Mouse (Mus musculus) MEL (cell line): ENCODE data around the gene Tspan13. TPM values are rescaled to one million over a fixed set of nuclear protein-coding genes. Genes with fewer than 3 reads are reported as not detected.

Experiments used
- DNase-seq: peaks from one replicate; pipeline ENCODE4 v3.0.0; 2011; ENCODE audit warnings: low read depth, low spot score
- H3K27ac ChIP-seq: 2 replicates; pipeline ENCODE4 v1.5.1; 2012; ENCODE audit warnings: low read depth, mild to moderate bottlenecking, control low read depth, low read length, moderate library complexity; ENCODE audit not compliant: control insufficient read depth
- H3K27me3 ChIP-seq, 2 experiments: fragments of 150-350 bp in 1 of 2; sonication (generic) in 1 of 2; 2 replicates each; pipeline ENCODE4 v1.6.1; 2012; ENCODE audit warnings: low read length in 2 of 2, mild to moderate bottlenecking in 2 of 2, improper control_type of control experiment in 1 of 2, moderate library complexity in 1 of 2; ENCODE audit not compliant: insufficient read depth in 2 of 2, control insufficient read depth in 1 of 2
- H3K36me3 ChIP-seq, 2 experiments: 2 replicates each; pipeline ENCODE4 v1.6.1; 2012 to 2014; ENCODE audit warnings: low read length in 2 of 2, improper control_type of control experiment in 1 of 2, inconsistent platforms in 1 of 2, mild to moderate bottlenecking in 1 of 2; ENCODE audit not compliant: insufficient read depth in 2 of 2, control insufficient read depth in 1 of 2
- H3K4me1 ChIP-seq, 2 experiments: fragments of 150-350 bp in 1 of 2; sonication (generic) in 1 of 2; 2 replicates each; pipeline ENCODE4 v1.6.1; 2012; ENCODE audit warnings: low read length in 2 of 2, improper control_type of control experiment in 1 of 2, mild to moderate bottlenecking in 1 of 2; ENCODE audit not compliant: insufficient read depth in 2 of 2, control insufficient read depth in 1 of 2
- H3K4me3 ChIP-seq, 2 experiments: fragments of 150-350 bp in 1 of 2; sonication (generic) in 1 of 2; 2 replicates each; pipeline ENCODE4 v1.5.1; 2012; ENCODE audit warnings: low read depth in 2 of 2, low read length in 2 of 2, mild to moderate bottlenecking in 2 of 2, moderate library complexity in 2 of 2, control low read depth in 1 of 2, improper control_type of control experiment in 1 of 2; ENCODE audit not compliant: control insufficient read depth in 1 of 2, insufficient read depth in 1 of 2
- H3K79me2 ChIP-seq: 2 replicates; pipeline ENCODE4 v1.6.1; 2012; ENCODE audit warnings: mild to moderate bottlenecking, low read length, moderate library complexity; ENCODE audit not compliant: control insufficient read depth, poor library complexity, insufficient read depth
- H3K9ac ChIP-seq: 2 replicates; pipeline ENCODE4 v1.6.1; 2012; ENCODE audit warnings: low read depth, mild to moderate bottlenecking, control low read depth, low read length, moderate library complexity; ENCODE audit not compliant: control insufficient read depth, poor library complexity, severe bottlenecking
- H3K9me3 ChIP-seq: fragments of 150-350 bp; sonication (generic); replicated peaks from 2 replicates; pipeline ENCODE4 v1.6.1; 2012; ENCODE audit warnings: mild to moderate bottlenecking, low read length, improper control_type of control experiment, moderate library complexity; ENCODE audit not compliant: insufficient read depth
- BHLHE40 ChIP-seq: IDR thresholded peaks from 2 replicates; pipeline ENCODE4 v1.6.1; 2012; ENCODE audit warnings: low read depth, mild to moderate bottlenecking, inconsistent platforms, low read length, improper control_type of control experiment, borderline replicate concordance
- CHD2 ChIP-seq: IDR thresholded peaks from 2 replicates; pipeline ENCODE4 v1.6.1; 2011; ENCODE audit warnings: low read length, improper control_type of control experiment
- CTCF ChIP-seq, 3 experiments: IDR thresholded peaks in 2 of 3; conservative IDR thresholded peaks in 1 of 3; 2 replicates each; pipeline ENCODE4 v1.5.1; 2011 to 2012; ENCODE audit warnings: low read length in 3 of 3, low read depth in 2 of 3, mild to moderate bottlenecking in 2 of 3, improper control_type of control experiment in 1 of 3, inconsistent platforms in 1 of 3, mixed read lengths in 1 of 3, moderate library complexity in 1 of 3; ENCODE audit not compliant: control insufficient read depth in 1 of 3, insufficient read depth in 1 of 3, poor library complexity in 1 of 3, severe bottlenecking in 1 of 3
- E2F4 ChIP-seq: IDR thresholded peaks from 2 replicates; pipeline ENCODE4 v1.6.1; 2011; ENCODE audit warnings: low read depth, low read length, improper control_type of control experiment, borderline replicate concordance
- ELF1 ChIP-seq: IDR thresholded peaks from 2 replicates; pipeline ENCODE4 v1.6.1; 2014; ENCODE audit warnings: low read depth, mild to moderate bottlenecking, inconsistent platforms, low read length, improper control_type of control experiment, moderate library complexity
- EP300 ChIP-seq, 2 experiments: IDR thresholded peaks; 2 replicates each; pipeline ENCODE4 v1.6.1; 2011; ENCODE audit warnings: improper control_type of control experiment in 2 of 2, low read length in 2 of 2, low read depth in 1 of 2, mild to moderate bottlenecking in 1 of 2
- ETS1 ChIP-seq: IDR thresholded peaks from 2 replicates; pipeline ENCODE4 v1.6.1; 2012; ENCODE audit warnings: low read depth, mild to moderate bottlenecking, inconsistent platforms, low read length, improper control_type of control experiment, moderate library complexity
- GATA1 ChIP-seq: IDR thresholded peaks from 2 replicates; pipeline ENCODE4 v1.6.1; 2011; ENCODE audit warnings: low read depth, low read length, improper control_type of control experiment
- MAFK ChIP-seq: IDR thresholded peaks from 2 replicates; pipeline ENCODE4 v1.6.1; 2011; ENCODE audit warnings: low read depth, mild to moderate bottlenecking, low read length, improper control_type of control experiment, borderline replicate concordance
- MAX ChIP-seq: IDR thresholded peaks from 2 replicates; pipeline ENCODE4 v1.6.1; 2011; ENCODE audit warnings: low read length, improper control_type of control experiment
- MAZ ChIP-seq: IDR thresholded peaks from 2 replicates; pipeline ENCODE4 v1.6.1; 2012; ENCODE audit warnings: low read depth, mild to moderate bottlenecking, inconsistent platforms, low read length, improper control_type of control experiment
- MXI1 ChIP-seq: IDR thresholded peaks from 2 replicates; pipeline ENCODE4 v1.6.1; 2011; ENCODE audit warnings: mild to moderate bottlenecking, low read depth, low read length, improper control_type of control experiment
- MYB ChIP-seq: IDR thresholded peaks from 2 replicates; pipeline ENCODE4 v1.6.1; 2011; ENCODE audit warnings: mild to moderate bottlenecking, low read depth, low read length, improper control_type of control experiment
- MYC ChIP-seq: IDR thresholded peaks from 2 replicates; pipeline ENCODE4 v1.6.1; 2011; ENCODE audit warnings: low read depth, mild to moderate bottlenecking, low read length, improper control_type of control experiment, moderate library complexity
- NELFE ChIP-seq: IDR thresholded peaks from 2 replicates; pipeline ENCODE4 v1.6.1; 2011; ENCODE audit warnings: low read depth, low read length, improper control_type of control experiment
- NRF1 ChIP-seq: IDR thresholded peaks from 2 replicates; pipeline ENCODE4 v1.6.1; 2014; ENCODE audit warnings: low read depth, mild to moderate bottlenecking, inconsistent platforms, low read length, improper control_type of control experiment, moderate library complexity; ENCODE audit not compliant: poor library complexity, insufficient read depth, severe bottlenecking
- POLR2AphosphoS2 ChIP-seq: IDR thresholded peaks from 2 replicates; pipeline ENCODE4 v1.6.1; 2011; ENCODE audit warnings: low read length, improper control_type of control experiment
- POLR2AphosphoS5 ChIP-seq: IDR thresholded peaks from 2 replicates; pipeline ENCODE4 v1.6.1; 2012; ENCODE audit warnings: low read depth, borderline replicate concordance, mild to moderate bottlenecking, inconsistent platforms, low read length, moderate library complexity, mixed read lengths
- RAD21 ChIP-seq: IDR thresholded peaks from 2 replicates; pipeline ENCODE4 v1.6.1; 2011; ENCODE audit warnings: mild to moderate bottlenecking, low read depth, low read length, improper control_type of control experiment
- TBP ChIP-seq: IDR thresholded peaks from 2 replicates; pipeline ENCODE4 v1.8.0; 2011; ENCODE audit warnings: low read depth, low read length, improper control_type of control experiment
- USF1 ChIP-seq: IDR thresholded peaks from 2 replicates; pipeline ENCODE4 v1.6.1; 2014; ENCODE audit warnings: low read depth, mild to moderate bottlenecking, inconsistent platforms, low read length, improper control_type of control experiment, moderate library complexity
- USF2 ChIP-seq, 2 experiments: IDR thresholded peaks; 2 replicates each; pipeline ENCODE4 v1.6.1; 2011 to 2012; ENCODE audit warnings: improper control_type of control experiment in 2 of 2, low read length in 2 of 2, borderline replicate concordance in 1 of 2, inconsistent platforms in 1 of 2, low read depth in 1 of 2, mild to moderate bottlenecking in 1 of 2; ENCODE audit not compliant: insufficient read depth in 1 of 2
- ZC3H11A ChIP-seq: IDR thresholded peaks from 2 replicates; pipeline ENCODE4 v1.6.1; 2012; ENCODE audit warnings: low read depth, mild to moderate bottlenecking, inconsistent platforms, low read length, improper control_type of control experiment
- ZKSCAN1 ChIP-seq: IDR thresholded peaks from 2 replicates; pipeline ENCODE4 v1.6.1; 2012; ENCODE audit warnings: low read depth, mild to moderate bottlenecking, inconsistent platforms, low read length, improper control_type of control experiment, moderate library complexity
- ZNF384 ChIP-seq: IDR thresholded peaks from 2 replicates; pipeline ENCODE4 v1.6.1; 2012; ENCODE audit warnings: low read depth, mild to moderate bottlenecking, inconsistent platforms, low read length, improper control_type of control experiment
- polyA plus RNA-seq, 2 experiments: library from polyadenylated mRNA; stranded (reverse) in 1 of 2; unstranded in 1 of 2; fragments of >175 nt in 1 of 2; fragments of >200 nt in 1 of 2; gene quantifications; 2 replicates each; pipeline versions ENCODE4 v1.2.1 to v1.2.4; 2012; ENCODE audit warnings: low replicate concordance in 2 of 2, low read depth in 1 of 2; ENCODE audit not compliant: insufficient read length in 2 of 2, insufficient read depth in 1 of 2, missing spikeins in 1 of 2
- total RNA-seq: library from RNA; depleted of rRNA; stranded (reverse); fragments of 300-350 nt; gene quantifications from 2 replicates; pipeline ENCODE4 v1.2.3, GENCODE M21; 2012

The Tspan13 gene
- total and polyA plus RNA-seq, 3 experiments = 23.0 to 37.5 TPM; not detected in 1

DNA sequence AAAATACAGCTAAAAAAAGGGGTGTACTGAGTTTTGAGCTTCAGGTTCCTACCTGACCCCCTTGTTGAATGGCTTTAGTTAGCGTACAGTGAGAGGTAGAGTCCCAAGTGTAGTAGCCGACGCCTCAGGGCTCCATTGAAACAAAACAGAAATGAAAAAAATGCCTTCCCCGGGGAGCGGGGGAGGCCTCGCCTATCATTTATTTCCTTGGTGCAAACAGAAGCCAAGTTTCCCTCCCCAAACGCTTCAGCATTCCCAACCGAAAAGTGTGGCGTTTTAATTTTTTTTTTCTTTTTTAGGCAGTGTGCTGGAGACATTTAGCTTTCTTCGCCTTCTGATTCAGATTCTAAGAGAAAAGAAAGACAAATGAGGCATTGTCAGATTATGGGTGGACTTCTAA lies 49.7 kb upstream of the Tspan13 start:
- H3K9me3 ChIP-seq = no peaks in the 10 kb centered on the region
- no peak for DNase-seq
- H3K36me3 ChIP-seq = 0 out of 4 replicates have a peak, but pooled peaks cover 0 to 6% of the 10 kb centered on the region in 2 experiments

DNA sequence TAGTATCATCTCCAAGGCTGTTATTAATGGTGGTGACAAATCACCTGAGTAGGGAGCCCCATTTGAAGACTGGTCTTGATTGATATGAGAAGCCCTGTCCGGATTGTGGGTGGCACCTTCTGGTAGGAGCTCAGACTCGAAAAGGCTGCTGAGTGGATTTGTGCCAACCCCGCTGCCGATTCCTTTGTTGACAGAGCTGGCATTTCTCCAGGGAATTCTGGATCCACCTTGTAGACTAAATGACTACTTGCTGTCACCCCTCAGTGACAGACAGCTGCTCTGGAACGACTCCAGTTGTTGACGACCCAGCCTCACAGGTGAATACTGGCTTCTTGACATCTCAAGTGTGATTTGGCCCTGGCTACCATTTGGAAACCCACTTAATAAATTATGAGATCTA lies 46.9 kb upstream of the Tspan13 start:
- Histone ChIP-seq H3K79me2 (no peaks in the 10 kb centered on the region), H3K9me3 (no peaks in the 10 kb centered on the region), H3K4me1 (peaks cover 0 to 4% of the 10 kb centered on the region in 2 experiments; a peak in 1 of 4 replicates), H3K9ac (no peak overlapping the region), H3K27ac (no peak overlapping the region), H3K27me3 (no peaks in the 10 kb centered on the region; a peak in 1 of 4 replicates), H3K4me3 (no peak overlapping the region), H3K36me3 (0 out of 4 replicates have a peak, but pooled peaks cover 0 to 6% of the 10 kb centered on the region in 2 experiments)
- no peak for TF ChIP-seq MYC
- TF ChIP-seq MAFK = no peak
- no peak for TF ChIP-seq CTCF (IDR thresholded peaks at IDR 0.05 in 2 of 3, conservative IDR thresholded peaks at IDR 0.05 in 1 of 3; ENCODE audit: control insufficient read depth in 1 of 3, insufficient read depth in 1 of 3, low read depth in 2 of 3, low read length in 3 of 3, poor library complexity in 1 of 3, severe bottlenecking in 1 of 3)
- TF ChIP-seq BHLHE40 = no peak
- no peak for TF ChIP-seq POLR2AphosphoS2
- no peak for TF ChIP-seq E2F4
- no peak for TF ChIP-seq ZKSCAN1
- no peak for TF ChIP-seq USF1
- TF ChIP-seq NRF1 = no peak
- no peak for TF ChIP-seq ZC3H11A
- no peak for TF ChIP-seq EP300 (IDR thresholded peaks at IDR 0.05; ENCODE audit: low read depth in 1 of 2, low read length in 2 of 2)
- no peak for TF ChIP-seq GATA1
- TF ChIP-seq MXI1 = no peak
- no peak for TF ChIP-seq ELF1
- no peak for TF ChIP-seq NELFE
- no peak for TF ChIP-seq CHD2
- TF ChIP-seq MAX = no peak
- DNase-seq = no peak

More for the DNA sequence above, 49.7 kb upstream of the Tspan13 start:
- Histone ChIP-seq H3K4me1 (peaks cover 0 to 4% of the 10 kb centered on the region in 2 experiments; a peak in 1 of 4 replicates), H3K79me2 (no peaks in the 10 kb centered on the region), H3K27me3 (no peaks in the 10 kb centered on the region)
- TF ChIP-seq USF1 = no peak
- no peak for TF ChIP-seq ZNF384
- no peak for TF ChIP-seq RAD21
- TF ChIP-seq NRF1 = no peak
- no peak for TF ChIP-seq EP300 (IDR thresholded peaks at IDR 0.05; ENCODE audit: low read depth in 1 of 2, low read length in 2 of 2)
- TF ChIP-seq ELF1 = no peak
- no peak for TF ChIP-seq POLR2AphosphoS2
- TF ChIP-seq NELFE = no peak
- no peak for TF ChIP-seq GATA1
- TF ChIP-seq ZKSCAN1 = no peak
- no peak for TF ChIP-seq ETS1
- no peak for TF ChIP-seq BHLHE40
- TF ChIP-seq TBP = no peak
- no peak for TF ChIP-seq MYB
- TF ChIP-seq POLR2AphosphoS5 = no peak
- TF ChIP-seq USF2 (IDR thresholded peaks at IDR 0.05; ENCODE audit: borderline replicate concordance in 1 of 2, insufficient read depth in 1 of 2, low read depth in 1 of 2, low read length in 2 of 2) = no peak
- no peak for TF ChIP-seq MAZ
- TF ChIP-seq, all 39 proteins: peak for 0
- H3K4me3 ChIP-seq = no peak overlapping the region
- no peak overlapping the region for H3K9ac ChIP-seq
- no peak overlapping the region for H3K27ac ChIP-seq
